Mouse (Mus musculus) limb, embryonic 10.5 days (tissue): ENCODE results near the gene Tex14. TPM values are rescaled to one million over a fixed set of nuclear protein-coding genes. Genes with fewer than 3 reads are reported as not detected.
"Not testable (repeated sequence)": the region's sequence is repeated elsewhere in the genome, so short reads cannot be mapped to it uniquely, and the experiment has no call there.

ENCODE experiments used
- DNase-seq: peaks from one replicate; pipeline ENCODE4 v3.0.0-alpha.2; 2017; ENCODE audit warnings: low spot score
- H3K27ac ChIP-seq: fragments of 300-500 bp; sonication (generic); 2 replicates; pipeline ENCODE4 v1.5.1; 2016; ENCODE audit warnings: mild to moderate bottlenecking
- H3K27me3 ChIP-seq: fragments of 300-500 bp; sonication (generic); 2 replicates; pipeline ENCODE4 v1.6.1; 2016; ENCODE audit warnings: low read depth, mild to moderate bottlenecking; ENCODE audit not compliant: poor library complexity, severe bottlenecking
- H3K36me3 ChIP-seq: fragments of 300-500 bp; sonication (generic); 2 replicates; pipeline ENCODE4 v1.6.1; 2016; ENCODE audit warnings: mild to moderate bottlenecking, moderate library complexity
- H3K4me1 ChIP-seq: fragments of 300-500 bp; sonication (generic); 2 replicates; pipeline ENCODE4 v1.6.1; 2016
- H3K4me3 ChIP-seq: fragments of 300-500 bp; sonication (generic); 2 replicates; pipeline ENCODE4 v1.5.1; 2016; ENCODE audit warnings: mild to moderate bottlenecking, moderate library complexity
- H3K9me3 ChIP-seq: fragments of 300-500 bp; sonication (generic); replicated peaks from 2 replicates; pipeline ENCODE4 v1.6.1; 2016; ENCODE audit warnings: mild to moderate bottlenecking
- WGBS: fragments of 180-500 bp; shearing (Covaris S2); methylation state at CpG from one replicate; pipeline ENCODE4 v1.1.7; 2016; 5-methylcytosine and 5-hydroxymethylcytosine counted together
- polyA plus RNA-seq: library from polyadenylated mRNA; unstranded; fragments of >200 nt; fragmentation: Nextera tagmentation; extraction: Ambion mirVana; gene quantifications from 2 replicates; pipeline ENCODE4 v1.2.1, GENCODE M21; 2016

The Tex14 gene
- polyA plus RNA-seq, 1 experiment from 2014 or later, result 0.16 TPM

DNA sequence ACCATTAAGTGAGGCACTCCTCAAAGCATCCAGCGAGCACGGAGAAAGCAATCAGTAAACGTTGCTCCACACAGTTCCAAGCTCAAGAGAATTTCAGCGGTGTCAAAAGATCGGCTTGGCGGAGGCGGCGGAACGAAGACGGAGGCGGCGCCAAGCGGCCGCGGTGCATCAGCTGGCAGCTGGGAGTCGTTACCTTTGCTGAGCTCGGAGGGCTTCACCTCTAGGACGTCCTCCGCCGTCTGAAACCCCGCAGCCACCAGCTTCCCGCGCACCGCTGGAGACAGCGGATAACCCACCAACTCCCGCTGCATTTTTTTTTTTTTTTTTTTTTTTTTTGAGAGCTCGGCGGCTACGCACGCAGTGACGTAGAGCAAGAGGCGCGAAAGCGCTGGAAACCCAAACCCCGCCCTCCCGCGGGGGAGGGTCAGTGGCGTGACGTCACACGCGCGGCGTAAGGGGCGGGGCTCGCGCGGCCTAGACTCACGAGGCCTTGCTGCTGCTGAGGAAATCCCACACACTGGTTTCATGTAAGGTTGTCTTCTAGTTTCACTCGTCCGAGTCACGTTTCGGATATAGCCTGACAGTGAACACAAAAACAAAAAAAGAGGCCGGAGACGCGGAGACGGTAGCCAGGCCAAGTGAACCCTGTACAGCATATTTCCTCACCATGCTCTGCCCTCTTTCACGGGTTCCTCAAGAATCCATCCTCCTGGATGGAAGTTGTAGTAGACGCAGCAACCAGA is 583 bp upstream of the Tex14 start:
- Histone ChIP-seq H3K4me1 (peaks cover 5% of the 10 kb centered on the region), H3K27me3 (no peaks in the 10 kb centered on the region), H3K27ac (peak overlapping the region; percentile 94), H3K4me3 (peak overlapping the region; percentile 65), H3K9me3 (no peaks in the 10 kb centered on the region), H3K36me3 (peaks cover 27% of the 10 kb centered on the region)
- 3% methylated on average over 53 of the region's 58 CpGs for WGBS
- peak; percentile 99 for DNase-seq

- not testable (repeated sequence) for H3K36me3 ChIP-seq, H3K9me3 ChIP-seq, H3K27ac ChIP-seq, DNase-seq, H3K27me3 ChIP-seq, H3K4me1 ChIP-seq, H3K4me3 ChIP-seq
- 71% methylated on average over 3 of the region's 3 CpGs for WGBS
Measured at GRCm38 (mm10) chr11:87413412-87413811, 8.5 kb downstream of the Tex14 start.

- Histone ChIP-seq H3K36me3 (no peaks in the 10 kb centered on the region), H3K4me1 (no peaks in the 10 kb centered on the region), H3K27me3 (no peaks in the 10 kb centered on the region), H3K27ac (no peak overlapping the region), H3K9me3 (no peaks in the 10 kb centered on the region), H3K4me3 (no peak overlapping the region)
- no peak for DNase-seq
- 54% methylated on average over 5 of the region's 5 CpGs for WGBS
Measured at GRCm38 (mm10) chr11:87416120-87416519, 11.3 kb downstream of the Tex14 start.

- Histone ChIP-seq H3K27me3 (no peaks in the 10 kb centered on the region), H3K9me3 (no peaks in the 10 kb centered on the region), H3K4me1 (peaks cover 10% of the 10 kb centered on the region), H3K27ac (no peak overlapping the region), H3K4me3 (no peak overlapping the region), H3K36me3 (no peaks in the 10 kb centered on the region)
- DNase-seq, result no peak
Measured at GRCm38 (mm10) chr11:87420861-87421260, 16.0 kb downstream of the Tex14 start.

GRCm38 (mm10) chr11:87421760-87422201 is 16.9 kb downstream of the Tex14 start:
- Histone ChIP-seq H3K9me3 (no peaks in the 10 kb centered on the region), H3K4me3 (peak overlapping the region; percentile 44), H3K36me3 (no peaks in the 10 kb centered on the region), H3K27me3 (no peaks in the 10 kb centered on the region), H3K4me1 (peaks cover 12% of the 10 kb centered on the region), H3K27ac (peak overlapping the region; percentile 89)
- WGBS, result 37% methylated on average over 6 of the region's 6 CpGs
- DNase-seq, result peak; percentile 57

GRCm38 (mm10) chr11:87422511-87423340 is 17.9 kb downstream of the Tex14 start:
- Histone ChIP-seq H3K36me3 (no peaks in the 10 kb centered on the region), H3K27ac (peak overlapping the region; percentile 89), H3K4me1 (peaks cover 12% of the 10 kb centered on the region), H3K9me3 (no peaks in the 10 kb centered on the region), H3K27me3 (no peaks in the 10 kb centered on the region), H3K4me3 (peak overlapping the region; percentile 44)
- DNase-seq, result peak; percentile 69
- under 1% methylated on average over 26 of the region's 26 CpGs for WGBS

GRCm38 (mm10) chr11:87423551-87424325 is 18.9 kb downstream of the Tex14 start:
- DNase-seq, result no peak
- Histone ChIP-seq H3K4me1 (peaks cover 12% of the 10 kb centered on the region), H3K27ac (no peak overlapping the region), H3K4me3 (no peak overlapping the region), H3K27me3 (no peaks in the 10 kb centered on the region), H3K36me3 (no peaks in the 10 kb centered on the region), H3K9me3 (no peaks in the 10 kb centered on the region)
- WGBS, result 63% methylated on average over 6 of the region's 6 CpGs

- WGBS, result 1% methylated on average over 7 of the region's 7 CpGs
- H3K4me3 ChIP-seq, result peak overlapping the region; percentile 49
- DNase-seq, result no peak
- no peaks in the 10 kb centered on the region for H3K9me3 ChIP-seq
- no peaks in the 10 kb centered on the region for H3K36me3 ChIP-seq
- peaks cover 12% of the 10 kb centered on the region for H3K4me1 ChIP-seq
- peak overlapping the region; percentile 92 for H3K27ac ChIP-seq
- no peaks in the 10 kb centered on the region for H3K27me3 ChIP-seq
Measured at GRCm38 (mm10) chr11:87426121-87426449, 21.2 kb downstream of the Tex14 start.

DNA sequence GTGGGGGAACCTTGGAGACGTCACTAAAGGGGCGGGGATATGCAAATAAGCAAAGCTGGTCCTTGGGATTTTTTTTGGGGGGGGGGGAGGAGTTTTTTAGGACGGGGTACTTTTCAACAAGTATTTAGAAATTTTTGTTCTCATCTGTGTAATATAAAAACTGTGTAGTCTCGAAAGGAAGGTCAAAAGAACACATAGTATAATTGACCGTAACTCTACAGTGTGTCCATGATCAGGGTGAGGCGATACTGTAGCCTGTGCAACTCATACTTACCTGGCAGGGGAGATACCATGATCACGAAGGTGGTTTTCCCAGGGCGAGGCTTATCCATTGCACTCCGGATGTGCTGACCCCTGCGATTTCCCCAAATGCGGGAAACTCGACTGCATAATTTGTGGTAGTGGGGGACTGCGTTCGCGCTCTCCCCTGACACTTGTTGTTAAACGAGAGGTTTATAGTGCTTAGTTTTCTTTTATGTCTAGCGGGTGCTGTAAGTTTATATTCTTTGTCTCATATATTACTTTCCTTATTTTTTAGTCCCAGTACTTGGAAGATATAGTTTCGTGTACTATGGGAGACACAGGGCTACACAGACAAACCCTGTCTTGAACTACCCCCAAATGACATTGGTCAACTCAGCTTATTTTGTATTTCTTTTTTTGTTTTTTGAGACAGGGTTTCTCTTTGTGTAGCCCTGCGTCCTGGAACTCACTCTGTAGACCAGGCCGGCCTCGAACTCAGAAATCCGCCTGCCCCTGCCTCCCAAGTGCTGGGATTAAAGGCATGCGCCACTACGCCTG is 21.8 kb downstream of the Tex14 start:
- WGBS, result 1% methylated on average over 24 of the region's 24 CpGs
- not testable (repeated sequence) for H3K27me3 ChIP-seq, H3K36me3 ChIP-seq, H3K9me3 ChIP-seq
- Histone ChIP-seq H3K4me1 (peaks cover 10% of the 10 kb centered on the region), H3K4me3 (peak overlapping the region; percentile 49), H3K27ac (peak overlapping the region; percentile 92)
- DNase-seq, result peak; percentile 71

GRCm38 (mm10) chr11:87427273-87428050 is 22.6 kb downstream of the Tex14 start:
- DNase-seq, result no peak

GRCm38 (mm10) chr11:87428051-87428673 is 23.3 kb downstream of the Tex14 start:
- no peak overlapping the region for H3K4me3 ChIP-seq
- no peak overlapping the region for H3K27ac ChIP-seq
- no peaks in the 10 kb centered on the region for H3K27me3 ChIP-seq
- DNase-seq, result no peak
- no peaks in the 10 kb centered on the region for H3K36me3 ChIP-seq
- H3K4me1 ChIP-seq, result peaks cover 4% of the 10 kb centered on the region
- H3K9me3 ChIP-seq, result no peaks in the 10 kb centered on the region
- WGBS, result 74% methylated on average over 2 of the region's 2 CpGs

More at GRCm38 (mm10) chr11:87427273-87428050, 22.6 kb downstream of the Tex14 start:
- WGBS, result 64% methylated on average over 1 of the region's 1 CpGs
- Histone ChIP-seq H3K36me3 (no peaks in the 10 kb centered on the region), H3K4me3 (no peak overlapping the region), H3K9me3 (no peaks in the 10 kb centered on the region), H3K4me1 (peaks cover 4% of the 10 kb centered on the region; the same call in 1 of the 2 replicates), H3K27me3 (no peaks in the 10 kb centered on the region), H3K27ac (no peak overlapping the region)
